Mouse (Mus musculus) liver, adult 2 months (tissue): ENCODE measurements around the gene Pik3r6. TPM values are rescaled to one million over a fixed set of nuclear protein-coding genes. Genes with fewer than 3 reads are reported as not detected.

Experiments
- DNase-seq: peaks from one replicate; pipeline ENCODE4 v3.0.0-alpha.2; 2011; ENCODE audit warnings: low read depth, low spot score; ENCODE audit errors: extremely low read depth
- H3K27ac ChIP-seq: fragments of 200-500 bp; replicated peaks from 2 replicates; pipeline ENCODE4 v1.5.1; 2012; ENCODE audit warnings: low read depth, mild to moderate bottlenecking, control low read depth, inconsistent platforms, low read length; ENCODE audit not compliant: insufficient read depth
- H3K27me3 ChIP-seq: fragments of 200-500 bp; 2 replicates; pipeline ENCODE4 v1.6.1; 2012; ENCODE audit warnings: mild to moderate bottlenecking, moderate library complexity, low read length, inconsistent platforms; ENCODE audit not compliant: control insufficient read depth, insufficient read depth
- H3K36me3 ChIP-seq: fragments of 200-500 bp; 2 replicates; pipeline ENCODE4 v1.6.1; 2012; ENCODE audit warnings: low read length, inconsistent platforms; ENCODE audit not compliant: control insufficient read depth, insufficient read depth
- H3K4me1 ChIP-seq: fragments of 200-500 bp; 2 replicates; pipeline ENCODE4 v1.6.1; 2011; ENCODE audit warnings: low read length; ENCODE audit not compliant: control insufficient read depth, insufficient read depth
- H3K4me3 ChIP-seq: fragments of 200-500 bp; 2 replicates; pipeline ENCODE4 v1.5.1; 2011; ENCODE audit warnings: low read depth, mild to moderate bottlenecking, control low read depth, low read length, moderate library complexity; ENCODE audit not compliant: insufficient read depth
- H3K79me2 ChIP-seq: fragments of 200-500 bp; 2 replicates; pipeline ENCODE4 v1.6.1; 2012; ENCODE audit warnings: inconsistent platforms, mild to moderate bottlenecking, low read length, moderate library complexity; ENCODE audit not compliant: control insufficient read depth, insufficient read depth
- H3K9ac ChIP-seq: fragments of 200-500 bp; 2 replicates; pipeline ENCODE4 v1.6.1; 2012; ENCODE audit warnings: low read depth, mild to moderate bottlenecking, control low read depth, inconsistent platforms, low read length
- CTCF ChIP-seq: fragments of 200-500 bp; IDR thresholded peaks from 2 replicates; pipeline ENCODE4 v1.5.1; 2011; ENCODE audit warnings: low read depth, low read length, control low read depth
- POLR2A ChIP-seq: fragments of 200-500 bp; IDR thresholded peaks from 2 replicates; pipeline ENCODE4 v1.6.1; 2011; ENCODE audit warnings: low read length, control low read depth; ENCODE audit not compliant: insufficient read depth; ENCODE audit errors: extremely low read depth
- WGBS: fragments of 180-500 bp; shearing (Covaris S2); methylation state at CpG from one replicate; pipeline ENCODE4 v1.1.7; 2018; 5-methylcytosine and 5-hydroxymethylcytosine counted together
- polyA plus RNA-seq: library from polyadenylated mRNA; depleted of rRNA; stranded (reverse); fragments of >200 nt; gene quantifications from 2 replicates; pipeline ENCODE4 v1.2.3, GENCODE M21; 2012
- total RNA-seq: library from RNA; depleted of rRNA; stranded (reverse); fragments of >200 nt; gene quantifications from 2 replicates; pipeline ENCODE4 v1.2.3, GENCODE M21; 2014

Pik3r6 gene
- total and polyA plus RNA-seq, 2 experiments: 0.73 to 0.74 TPM

DNA sequence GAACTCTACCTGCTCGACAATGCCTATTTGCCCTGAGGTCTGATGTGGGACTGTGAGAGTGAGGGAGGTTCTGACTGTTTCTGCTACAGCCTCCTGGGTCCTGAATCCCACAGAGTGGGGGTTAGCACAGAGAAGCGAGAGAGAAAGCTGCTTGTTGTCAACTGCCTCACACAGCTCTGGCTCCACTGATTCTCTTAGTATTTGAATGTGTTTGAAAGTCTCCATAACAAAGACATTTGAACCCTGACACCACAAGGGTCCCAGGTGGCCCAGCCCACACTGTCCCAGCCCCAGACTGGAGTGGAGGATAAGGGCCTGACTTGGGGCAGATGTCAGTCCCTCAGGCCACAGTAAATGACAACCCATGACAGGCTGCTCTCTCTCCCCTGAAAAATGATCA lies 13.6 kb upstream of the Pik3r6 start:
- Histone ChIP-seq H3K27ac (no peak overlapping the region), H3K27me3 (no peaks in the 10 kb centered on the region), H3K79me2 (no peaks in the 10 kb centered on the region), H3K9ac (no peak overlapping the region), H3K36me3 (no peaks in the 10 kb centered on the region), H3K4me3 (no peak overlapping the region), H3K4me1 (no peaks in the 10 kb centered on the region)
- TF ChIP-seq CTCF: no peak
- no peak for TF ChIP-seq POLR2A
- 81% methylated on average over 2 of the region's 2 CpGs for WGBS
- no peak for DNase-seq

DNA sequence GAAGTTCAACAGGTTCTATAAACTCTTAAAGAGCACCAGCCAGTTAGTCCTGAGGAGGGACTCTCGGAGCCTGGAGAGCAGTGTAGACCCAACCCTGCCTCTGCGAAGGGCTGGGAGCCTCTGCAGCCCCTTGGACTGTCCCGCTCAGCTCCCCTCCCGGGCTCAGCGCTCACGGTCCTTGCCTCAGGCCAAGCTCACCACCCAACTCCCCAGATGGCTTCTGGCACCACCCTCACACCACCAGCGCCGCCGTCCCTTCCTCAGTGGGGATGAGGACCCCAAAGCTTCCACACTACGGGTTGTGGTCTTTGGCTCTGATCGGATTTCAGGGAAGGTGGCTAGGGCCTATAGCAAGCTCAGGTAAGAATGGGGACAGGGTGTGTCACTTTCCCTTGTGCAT lies 10.2 kb upstream of the Pik3r6 start:
- no peak for DNase-seq
- Histone ChIP-seq H3K27ac (no peak overlapping the region), H3K36me3 (no peaks in the 10 kb centered on the region), H3K4me3 (no peak overlapping the region), H3K9ac (no peak overlapping the region), H3K79me2 (no peaks in the 10 kb centered on the region), H3K27me3 (no peaks in the 10 kb centered on the region), H3K4me1 (no peaks in the 10 kb centered on the region)
- TF ChIP-seq POLR2A (no peak), CTCF (no peak)
- 91% methylated on average over 11 of the region's 11 CpGs for WGBS

GRCm38 (mm10) chr11:68493760-68494159 lies 9.1 kb upstream of the Pik3r6 start:
- TF ChIP-seq CTCF: no peak
- no peak for TF ChIP-seq POLR2A
- DNase-seq: no peak
- Histone ChIP-seq H3K4me3 (no peak overlapping the region), H3K4me1 (no peaks in the 10 kb centered on the region), H3K36me3 (no peaks in the 10 kb centered on the region), H3K27me3 (no peaks in the 10 kb centered on the region), H3K9ac (no peak overlapping the region), H3K79me2 (no peaks in the 10 kb centered on the region), H3K27ac (no peak overlapping the region)
- 73% methylated on average over 5 of the region's 5 CpGs for WGBS

- no peak for DNase-seq
- Histone ChIP-seq H3K27me3 (no peaks in the 10 kb centered on the region), H3K4me1 (no peaks in the 10 kb centered on the region), H3K4me3 (no peak overlapping the region), H3K27ac (no peak overlapping the region), H3K36me3 (no peaks in the 10 kb centered on the region), H3K9ac (no peak overlapping the region), H3K79me2 (no peaks in the 10 kb centered on the region)
- WGBS: 62% methylated on average over 6 of the region's 6 CpGs
- TF ChIP-seq CTCF: no peak
- TF ChIP-seq POLR2A: no peak
These were observed 5.7 kb upstream of the Pik3r6 start for GRCm38 (mm10) chr11:68497081-68497480.

DNA sequence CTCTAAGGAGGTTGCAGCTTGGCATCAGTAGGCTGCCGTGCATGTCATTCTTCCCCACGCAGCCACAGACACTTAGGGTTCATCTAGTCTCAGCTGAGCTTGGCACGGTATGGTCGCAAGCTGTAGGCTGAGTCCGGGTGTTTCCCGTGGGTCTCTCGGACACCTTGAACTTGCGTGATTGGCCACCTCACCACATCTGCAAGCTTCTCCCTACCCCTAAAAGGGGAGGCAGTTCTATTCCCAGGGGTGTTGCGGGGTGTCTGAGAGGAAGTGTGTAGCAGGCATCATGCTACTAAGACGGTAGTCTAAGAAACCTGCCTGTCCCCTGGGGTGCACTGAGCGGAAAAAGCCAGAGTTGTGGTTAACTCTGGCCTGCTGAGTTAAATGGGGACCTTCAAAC lies 4.3 kb upstream of the Pik3r6 start:
- no peak overlapping the region for H3K4me3 ChIP-seq
- DNase-seq: no peak
- no peak overlapping the region for H3K27ac ChIP-seq
- no peaks in the 10 kb centered on the region for H3K36me3 ChIP-seq
- H3K79me2 ChIP-seq: no peaks in the 10 kb centered on the region
- H3K4me1 ChIP-seq: no peaks in the 10 kb centered on the region
- H3K9ac ChIP-seq: no peak overlapping the region
- 91% methylated on average over 11 of the region's 11 CpGs for WGBS
- TF ChIP-seq POLR2A (no peak), CTCF (no peak)
- H3K27me3 ChIP-seq: no peaks in the 10 kb centered on the region

GRCm38 (mm10) chr11:68498999-68499699 lies 3.7 kb upstream of the Pik3r6 start:
- Histone ChIP-seq H3K27me3 (no peaks in the 10 kb centered on the region), H3K4me1 (no peaks in the 10 kb centered on the region), H3K9ac (no peak overlapping the region), H3K4me3 (no peak overlapping the region), H3K79me2 (no peaks in the 10 kb centered on the region), H3K36me3 (no peaks in the 10 kb centered on the region), H3K27ac (no peak overlapping the region)
- WGBS: 67% methylated on average over 8 of the region's 8 CpGs
- no peak for DNase-seq
- no peak for TF ChIP-seq CTCF
- no peak for TF ChIP-seq POLR2A
